Mouse (Mus musculus): ENCODE data around the gene Kcnk12. TPM values are rescaled to one million over a fixed set of nuclear protein-coding genes. Genes with fewer than 3 reads are reported as not detected.
A peak's percentile ranks its signal among the peaks of the same experiment; 100 is the strongest.

Kcnk12 gene
- polyA plus RNA-seq, 1 experiment = 16.2 TPM

- H3K27ac ChIP-seq (ENCODE audit: insufficient read depth, low read length) = no peak overlapping the region
- no peak for TF ChIP-seq POLR2A (IDR thresholded peaks at IDR 0.05; ENCODE audit: extremely low read depth, insufficient read depth, low read length)
- no peak for TF ChIP-seq CTCF (IDR thresholded peaks at IDR 0.05; ENCODE audit: extremely low read depth, insufficient read depth, low read length)
- H3K4me3 ChIP-seq (ENCODE audit: insufficient read depth, low read length) = no peak overlapping the region
- no peaks in the 10 kb centered on the region for H3K4me1 ChIP-seq (ENCODE audit: control insufficient read depth, insufficient read depth, low read length)
Measured at GRCm38 (mm10) chr17:87734471-87734870, 63.3 kb downstream of the Kcnk12 start.

GRCm38 (mm10) chr17:87731962-87732361 lies 65.8 kb downstream of the Kcnk12 start:
- Histone ChIP-seq H3K4me3 (ENCODE audit: insufficient read depth, low read length) (no peak overlapping the region), H3K4me1 (ENCODE audit: control insufficient read depth, insufficient read depth, low read length) (no peaks in the 10 kb centered on the region), H3K27ac (ENCODE audit: insufficient read depth, low read length) (no peak overlapping the region)
- TF ChIP-seq CTCF (IDR thresholded peaks at IDR 0.05; ENCODE audit: extremely low read depth, insufficient read depth, low read length) (no peak), POLR2A (IDR thresholded peaks at IDR 0.05; ENCODE audit: extremely low read depth, insufficient read depth, low read length) (no peak)

- no peak for TF ChIP-seq CTCF (IDR thresholded peaks at IDR 0.05; ENCODE audit: extremely low read depth, insufficient read depth, low read length)
- TF ChIP-seq POLR2A (IDR thresholded peaks at IDR 0.05; ENCODE audit: extremely low read depth, insufficient read depth, low read length) = no peak
- Histone ChIP-seq H3K27ac (ENCODE audit: insufficient read depth, low read length) (peak overlapping the region; percentile 83; the same call in 1 of the 2 replicates), H3K4me3 (ENCODE audit: insufficient read depth, low read length) (no peak overlapping the region), H3K4me1 (ENCODE audit: control insufficient read depth, insufficient read depth, low read length) (no peaks in the 10 kb centered on the region)
Measured at GRCm38 (mm10) chr17:87726489-87727356, 71.1 kb downstream of the Kcnk12 start.

GRCm38 (mm10) chr17:87724727-87725126 lies 73.1 kb downstream of the Kcnk12 start:
- H3K4me3 ChIP-seq (ENCODE audit: insufficient read depth, low read length) = no peak overlapping the region
- TF ChIP-seq CTCF (IDR thresholded peaks at IDR 0.05; ENCODE audit: extremely low read depth, insufficient read depth, low read length) = no peak
- TF ChIP-seq POLR2A (IDR thresholded peaks at IDR 0.05; ENCODE audit: extremely low read depth, insufficient read depth, low read length) = no peak
- H3K27ac ChIP-seq (ENCODE audit: insufficient read depth, low read length) = no peak overlapping the region
- no peaks in the 10 kb centered on the region for H3K4me1 ChIP-seq (ENCODE audit: control insufficient read depth, insufficient read depth, low read length)

- TF ChIP-seq CTCF (IDR thresholded peaks at IDR 0.05; ENCODE audit: extremely low read depth, insufficient read depth, low read length) (no peak), POLR2A (IDR thresholded peaks at IDR 0.05; ENCODE audit: extremely low read depth, insufficient read depth, low read length) (no peak)
- Histone ChIP-seq H3K4me1 (ENCODE audit: control insufficient read depth, insufficient read depth, low read length) (peaks cover 3% of the 10 kb centered on the region; the same call in 1 of the 2 replicates), H3K4me3 (ENCODE audit: insufficient read depth, low read length) (no peak overlapping the region), H3K27ac (ENCODE audit: insufficient read depth, low read length) (no peak overlapping the region)
Measured at GRCm38 (mm10) chr17:87700101-87700500, 97.7 kb downstream of the Kcnk12 start.

- H3K4me1 ChIP-seq (ENCODE audit: control insufficient read depth, insufficient read depth, low read length) = peaks cover 3% of the 10 kb centered on the region; the same call in 1 of the 2 replicates
- no peak for TF ChIP-seq POLR2A (IDR thresholded peaks at IDR 0.05; ENCODE audit: extremely low read depth, insufficient read depth, low read length)
- TF ChIP-seq CTCF (IDR thresholded peaks at IDR 0.05; ENCODE audit: extremely low read depth, insufficient read depth, low read length) = no peak
- H3K4me3 ChIP-seq (ENCODE audit: insufficient read depth, low read length) = no peak overlapping the region
- no peak overlapping the region for H3K27ac ChIP-seq (ENCODE audit: insufficient read depth, low read length)
Measured at GRCm38 (mm10) chr17:87698996-87699765, 98.6 kb downstream of the Kcnk12 start.

- no peak for TF ChIP-seq POLR2A (IDR thresholded peaks at IDR 0.05; ENCODE audit: extremely low read depth, insufficient read depth, low read length)
- no peak for TF ChIP-seq CTCF (IDR thresholded peaks at IDR 0.05; ENCODE audit: extremely low read depth, insufficient read depth, low read length)
Measured at GRCm38 (mm10) chr17:87696814-87697213, 101.0 kb downstream of the Kcnk12 start.

GRCm38 (mm10) chr17:87695874-87696465 lies 101.8 kb downstream of the Kcnk12 start:
- TF ChIP-seq POLR2A (IDR thresholded peaks at IDR 0.05; ENCODE audit: extremely low read depth, insufficient read depth, low read length) (no peak), CTCF (IDR thresholded peaks at IDR 0.05; ENCODE audit: extremely low read depth, insufficient read depth, low read length) (no peak)
- peaks cover 3% of the 10 kb centered on the region; the same call in 1 of the 2 replicates for H3K4me1 ChIP-seq (ENCODE audit: control insufficient read depth, insufficient read depth, low read length)
- H3K27ac ChIP-seq (ENCODE audit: insufficient read depth, low read length) = no peak overlapping the region
- no peak overlapping the region for H3K4me3 ChIP-seq (ENCODE audit: insufficient read depth, low read length)

More at GRCm38 (mm10) chr17:87696814-87697213, 101.0 kb downstream of the Kcnk12 start:
- H3K4me3 ChIP-seq (ENCODE audit: insufficient read depth, low read length) = no peak overlapping the region
- H3K4me1 ChIP-seq (ENCODE audit: control insufficient read depth, insufficient read depth, low read length) = peaks cover 3% of the 10 kb centered on the region; the same call in 1 of the 2 replicates
- H3K27ac ChIP-seq (ENCODE audit: insufficient read depth, low read length) = no peak overlapping the region

Other genes with a start within 250 kb of the Kcnk12 start
- gene Epcam, start 162.0 kb downstream of the Kcnk12 start, polyA plus RNA-seq (2012; rRNA removed) = 0.19 and 0.53 TPM in 2 replicates
- 18.2 and 20.1 TPM in 2 replicates for gene Msh2, start 125.7 kb downstream of the Kcnk12 start, polyA plus RNA-seq (2012; rRNA removed)
- gene Rpl36-ps4, start 123.0 kb upstream of the Kcnk12 start, polyA plus RNA-seq (2012; rRNA removed) = not detected in 2 replicates
- gene Msh6, start 177.1 kb upstream of the Kcnk12 start, polyA plus RNA-seq (2012; rRNA removed) = 7.4 and 7.5 TPM in 2 replicates